Mouse (Mus musculus) cerebellum, adult 2 months (tissue): ENCODE results near the gene Sema5a.

Experiments
- CTCF ChIP-seq: fragments of 200-500 bp; IDR thresholded peaks from 2 replicates; pipeline ENCODE4 v1.5.1; 2011; ENCODE audit warnings: low read depth, mild to moderate bottlenecking, control low read depth, low read length, moderate library complexity, borderline replicate concordance; ENCODE audit not compliant: insufficient read depth
- POLR2A ChIP-seq: fragments of 200-500 bp; IDR thresholded peaks from 2 replicates; pipeline ENCODE4 v1.6.1; 2011; ENCODE audit warnings: low read length, control low read depth, borderline replicate concordance; ENCODE audit not compliant: insufficient read depth

- TF ChIP-seq CTCF (no peak), POLR2A (no peak)
These were observed 379.5 kb downstream of the Sema5a start for GRCm38 (mm10) chr15:32624106-32624505.
